Mouse (Mus musculus): ENCODE measurements at regions not wholly inside any gene's neighbourhood (a gene's known extent, or its start where the extent isn't known, plus 50 kb on each side); places are given as distances from the start of the nearest gene placed in this dataset.

DNA sequence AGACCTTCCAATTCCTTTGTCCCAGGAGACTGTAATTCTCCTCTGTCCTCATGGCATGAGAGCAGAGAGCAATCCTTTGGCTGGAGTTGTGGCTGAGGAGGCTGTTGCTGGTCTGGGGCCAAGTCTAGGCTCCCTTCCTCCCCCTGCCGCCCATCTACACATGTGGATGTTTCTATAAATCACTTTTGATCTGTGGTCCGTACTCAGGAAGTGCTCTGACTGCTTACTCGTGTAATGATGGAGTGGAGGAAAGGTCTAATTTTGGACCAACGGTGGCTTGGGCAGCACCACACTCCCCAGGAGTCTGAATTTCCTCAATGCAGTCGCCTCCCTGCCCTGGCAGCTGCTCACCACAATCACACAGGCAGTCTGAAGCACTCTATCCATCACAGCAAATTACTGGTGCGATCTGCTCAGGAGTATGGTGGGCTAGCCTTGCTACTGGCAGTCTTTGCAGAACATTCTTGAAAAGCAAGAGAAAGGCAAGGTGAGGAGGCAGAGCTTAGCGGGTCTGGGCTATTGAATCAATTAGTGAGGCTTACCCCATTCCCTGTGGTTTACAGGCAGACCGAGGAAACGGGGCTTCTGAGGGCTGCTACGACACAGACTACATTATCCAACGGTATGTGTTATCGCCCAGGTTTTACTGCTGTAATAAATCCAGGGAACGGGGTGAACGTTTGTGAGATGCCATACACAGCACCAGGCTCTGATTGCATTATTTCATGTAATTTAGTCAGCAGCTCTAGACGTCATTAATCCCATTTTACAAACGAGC, 104.3 kb upstream of the Veph1 start:
- TF ChIP-seq POLR2A (IDR thresholded peaks at IDR 0.05; ENCODE audit: borderline replicate concordance, extremely low read depth, low read depth, low read length) (no peak), CTCF (IDR thresholded peaks at IDR 0.05; ENCODE audit: insufficient read depth, low read length) (no peak)
